Comparison of ENCODE assay signal across 8 mouse cellular contexts in genomic region chr10:62449364-62450279, GRCm38 (mm10). TPM values are rescaled to one million over a fixed set of nuclear protein-coding genes. Genes with fewer than 3 reads are reported as not detected.
DNase-seq lines count a peak whose midpoint lies in the region; ATAC-seq and TF ChIP-seq lines count a peak whose summit lies in the region.

Gene 4930507D05Rik, plus strand, starts transcription at chr10:62449489.
Gene Supv3l1, minus strand, starts transcription at chr10:62449738.

- H3K4me2 ChIP-seq in CH12.LX (ENCODE audit: insufficient read depth, low read depth, poor library complexity, severe bottlenecking) = peak within 1 kb of the TSS; percentile 85
- peak within 1 kb of the TSS; percentile 68 for H3K4me2 ChIP-seq in forebrain, embryonic 11.5 days (ENCODE audit: low read depth, low read length, severe bottlenecking)
- H3K4me2 ChIP-seq in heart, embryonic 16.5 days (ENCODE audit: low read depth, low read length) = peak within 1 kb of the TSS; percentile 83
- peak within 1 kb of the TSS; percentile 87 for H3K4me2 ChIP-seq in liver, embryonic 15.5 days
- peak within 1 kb of the TSS; percentile 73 for H3K4me2 ChIP-seq in neural tube, embryonic 12.5 days (replicated peaks)

- peak within 1 kb of the TSS; percentile 34 for H3K27ac ChIP-seq in CH12.LX (ENCODE audit: insufficient read depth, low read depth)
- H3K27ac ChIP-seq in forebrain, embryonic 11.5 days (ENCODE audit: low read depth, low read length) = peak within 1 kb of the TSS; percentile 66; the same call in 1 of the 2 replicates
- H3K27ac ChIP-seq in heart, embryonic 16.5 days (ENCODE audit: low read length) = peak within 1 kb of the TSS; percentile 77
- peak within 1 kb of the TSS; percentile 80 for H3K27ac ChIP-seq in liver, embryonic 15.5 days (replicated peaks)
- H3K27ac ChIP-seq in neural tube, embryonic 12.5 days = peak within 1 kb of the TSS; percentile 62; the same call in 1 of the 2 replicates

- TF ChIP-seq CTCF in CH12.LX (conservative IDR thresholded peaks at IDR 0.05 in 1 of 2, IDR thresholded peaks at IDR 0.05 in 1 of 2; ENCODE audit: low read depth in 2 of 2, low read length in 2 of 2) = 0 out of 4 replicates have a peak, but pooled peaks of 1 of the 2 experiments have one; percentile 23

- H3K9ac ChIP-seq in CH12.LX (ENCODE audit: insufficient read depth, low read depth) = peak within 1 kb of the TSS; percentile 86
- H3K9ac ChIP-seq in forebrain, embryonic 11.5 days (ENCODE audit: low read length) = peak within 1 kb of the TSS; percentile 82
- H3K9ac ChIP-seq in heart, embryonic 16.5 days (ENCODE audit: low read length) = peak within 1 kb of the TSS; percentile 97
- peak within 1 kb of the TSS; percentile 85 for H3K9ac ChIP-seq in liver, embryonic 15.5 days
- peak within 1 kb of the TSS; percentile 92 for H3K9ac ChIP-seq in neural tube, embryonic 12.5 days

- H3K4me3 ChIP-seq in CH12.LX (replicated peaks in 1 of 3; ENCODE audit: low read depth in 2 of 3, low read length in 2 of 3, poor library complexity in 1 of 3) = peak within 1 kb of the TSS; percentile 94 to 100 (median 94)
- H3K4me3 ChIP-seq in forebrain, embryonic 11.5 days (ENCODE audit: low read depth, low read length) = peak within 1 kb of the TSS; percentile 84
- H3K4me3 ChIP-seq in heart, embryonic 16.5 days (ENCODE audit: low read length) = peak within 1 kb of the TSS; percentile 90
- peak within 1 kb of the TSS; percentile 84 for H3K4me3 ChIP-seq in liver, embryonic 15.5 days (replicated peaks)
- peak within 1 kb of the TSS; percentile 96 for H3K4me3 ChIP-seq in neural tube, embryonic 12.5 days

- H3K79me2 ChIP-seq in CH12.LX (replicated peaks; ENCODE audit: control insufficient read depth, extremely low read depth, insufficient read depth, poor library complexity, severe bottlenecking) = peaks cover 19% of the 10 kb centered on the region

- H3K36me3 ChIP-seq in CH12.LX (replicated peaks in 1 of 2; ENCODE audit: control insufficient read depth in 1 of 2, insufficient read depth in 1 of 2, low read length in 1 of 2) = peaks cover 21 to 35% of the 10 kb centered on the region in 2 experiments
- H3K36me3 ChIP-seq in forebrain, embryonic 11.5 days (ENCODE audit: control insufficient read depth, insufficient read depth, low read length) = no peaks in the 10 kb centered on the region; the same call in 1 of the 2 replicates
- peaks cover 19% of the 10 kb centered on the region for H3K36me3 ChIP-seq in heart, embryonic 16.5 days (ENCODE audit: control insufficient read depth, insufficient read depth)
- peaks cover 34% of the 10 kb centered on the region for H3K36me3 ChIP-seq in liver, embryonic 15.5 days (replicated peaks)
- H3K36me3 ChIP-seq in neural tube, embryonic 12.5 days = peaks cover 27% of the 10 kb centered on the region

- H3K9me3 ChIP-seq in CH12.LX (replicated peaks; ENCODE audit: low read length) = no peaks in the 10 kb centered on the region
- H3K9me3 ChIP-seq in forebrain, embryonic 11.5 days (ENCODE audit: control insufficient read depth, low read length) = no peaks in the 10 kb centered on the region
- H3K9me3 ChIP-seq in heart, embryonic 16.5 days (replicated peaks; ENCODE audit: control insufficient read depth, low read length) = no peaks in the 10 kb centered on the region
- no peaks in the 10 kb centered on the region for H3K9me3 ChIP-seq in liver, embryonic 15.5 days (replicated peaks)
- H3K9me3 ChIP-seq in neural tube, embryonic 12.5 days = no peaks in the 10 kb centered on the region

- dilution Hi-C loops in CH12.LX (cut with MboI; ENCODE audit: extremely low pct_ligation_motif_present, extremely low pct_unique_long_range_greater_than_20kb, low sequenced_read_pairs) = no loop called here

- ATAC-seq in forebrain, embryonic 11.5 days (replicated peaks; ENCODE audit: low FRiP score) = peak; percentile 90
- peak; percentile 88 for ATAC-seq in heart, embryonic 16.5 days (replicated peaks; ENCODE audit: extremely low read depth, insufficient read depth, low FRiP score)
- peak; percentile 85 for ATAC-seq in liver, embryonic 15.5 days (ENCODE audit: insufficient read depth)
- peak; percentile 88 for ATAC-seq in neural tube, embryonic 12.5 days (ENCODE audit: low FRiP score, low read depth)

- H3K27me3 ChIP-seq in CH12.LX (replicated peaks) = no peaks in the 10 kb centered on the region
- H3K27me3 ChIP-seq in forebrain, embryonic 11.5 days (ENCODE audit: control insufficient read depth, insufficient read depth, low read length) = no peaks in the 10 kb centered on the region
- H3K27me3 ChIP-seq in heart, embryonic 16.5 days (ENCODE audit: control insufficient read depth, insufficient read depth, low read length) = no peaks in the 10 kb centered on the region
- no peaks in the 10 kb centered on the region for H3K27me3 ChIP-seq in liver, embryonic 15.5 days
- H3K27me3 ChIP-seq in neural tube, embryonic 12.5 days (replicated peaks) = no peaks in the 10 kb centered on the region

- H3K4me1 ChIP-seq in CH12.LX (ENCODE audit: control insufficient read depth in 1 of 2, insufficient read depth in 2 of 2) = peaks cover 5 to 26% of the 10 kb centered on the region in 2 experiments
- H3K4me1 ChIP-seq in forebrain, embryonic 11.5 days (replicated peaks; ENCODE audit: control insufficient read depth, insufficient read depth, low read length) = peaks cover 12% of the 10 kb centered on the region
- H3K4me1 ChIP-seq in heart, embryonic 16.5 days (ENCODE audit: control insufficient read depth, insufficient read depth, low read length) = peaks cover 15% of the 10 kb centered on the region
- H3K4me1 ChIP-seq in liver, embryonic 15.5 days (replicated peaks) = peaks cover 23% of the 10 kb centered on the region
- peaks cover 13% of the 10 kb centered on the region; the same call in 1 of the 2 replicates for H3K4me1 ChIP-seq in neural tube, embryonic 12.5 days

- peak; percentile 74 for TF ChIP-seq POLR2A in CH12.LX (IDR thresholded peaks at IDR 0.05; ENCODE audit: low read depth, low read length)

- in situ Hi-C loops in CH12.LX (cut with MboI; ENCODE audit: low pct_ligation_motif_present, low pct_unique_long_range_greater_than_20kb, low sequenced_read_pairs) = no loop called here

- peak; percentile 90 for DNase-seq in CH12.LX (ENCODE audit: extremely low read depth)
- DNase-seq in c-Kit-positive CD71-positive TER-119-negative erythroid progenitor cells, embryonic 14.5 days (ENCODE audit: low read depth) = peak; percentile 83
- DNase-seq in forebrain, embryonic 11.5 days (ENCODE audit: low spot score) = peak; percentile 91
- DNase-seq in kidney, postnatal 36 days = peak; percentile 87 to 96
- DNase-seq in telencephalon, adult 2 months (ENCODE audit: low read depth, low spot score) = peak; percentile 98

- TF ChIP-seq RAD21 in CH12.LX (IDR thresholded peaks at IDR 0.05; ENCODE audit: low read depth, low read length) = no peak

- WGBS in forebrain, embryonic 11.5 days = 0% methylated on average over 73 of the region's 73 CpGs
- under 1% methylated on average over 73 of the region's 73 CpGs for WGBS in heart, embryonic 16.5 days
- under 1% methylated on average over 73 of the region's 73 CpGs for WGBS in liver, embryonic 15.5 days (ENCODE audit: insufficient replicate concordance)
- WGBS in neural tube, embryonic 12.5 days = under 1% methylated on average over 73 of the region's 73 CpGs

- TF ChIP-seq EP300 in CH12.LX (IDR thresholded peaks at IDR 0.05; ENCODE audit: low read length) = no peak

TF ChIP-seq in CH12.LX, 34 proteins besides CTCF, POLR2A, EP300 and RAD21 (continues in another document):
- TF ChIP-seq HCFC1 (IDR thresholded peaks at IDR 0.05; ENCODE audit: low read depth, low read length) (peak; percentile 91), MEF2A (IDR thresholded peaks at IDR 0.05; ENCODE audit: borderline replicate concordance, low read depth, low read length) (peak; percentile 58), JUN (IDR thresholded peaks at IDR 0.05; ENCODE audit: insufficient read depth, low read depth, low read length) (no peak; the same call in 1 of the 2 replicates), RCOR1 (conservative IDR thresholded peaks at IDR 0.05; ENCODE audit: low read depth, low read length) (no peak), MAFK (IDR thresholded peaks at IDR 0.05; ENCODE audit: insufficient replicate concordance, low read length) (no peak), NRF1 (IDR thresholded peaks at IDR 0.05; ENCODE audit: low read depth, low read length) (peak; percentile 35), PAX5 (IDR thresholded peaks at IDR 0.05; ENCODE audit: low read length) (no peak), TBP (conservative IDR thresholded peaks at IDR 0.05; ENCODE audit: low read depth, low read length) (peak; percentile 78), JUND (conservative IDR thresholded peaks at IDR 0.05; ENCODE audit: low read depth, low read length) (no peak), ZC3H11A (IDR thresholded peaks at IDR 0.05; ENCODE audit: low read depth, low read length) (no peak), CHD2 (IDR thresholded peaks at IDR 0.05; ENCODE audit: low read length) (no peak), MYC (IDR thresholded peaks at IDR 0.05; ENCODE audit: low read depth, low read length) (peak; percentile 100), MAZ (IDR thresholded peaks at IDR 0.05; ENCODE audit: low read depth, low read length) (no peak), CHD1 (IDR thresholded peaks at IDR 0.05; ENCODE audit: low read depth, low read length) (no peak), BHLHE40 (IDR thresholded peaks at IDR 0.05; ENCODE audit: low read depth, low read length) (peak; percentile 91), ZMIZ1 (IDR thresholded peaks at IDR 0.05; ENCODE audit: low read depth, low read length) (peak; percentile 20; the same call in 1 of the 2 replicates)

RNA-seq across cellular contexts. Expression of gene 4930507D05Rik, which starts in this region (rescaled TPM):
- total RNA-seq in CH12.LX (2012; rRNA removed) = 0.68 and 0.97 TPM in 2 replicates
- total RNA-seq in CH12.LX (2014; rRNA removed) = 0.32 and 0.39 TPM in 2 replicates
- polyA plus RNA-seq in CH12.LX (2012; ENCODE audit: insufficient read length, low read depth) = 0.14 and 0.27 TPM in 2 replicates
- polyA plus RNA-seq in forebrain, embryonic 11.5 days (2014; fragmentation: Nextera tagmentation; extraction: Ambion mirVana) = 0.35 and 0.87 TPM in 2 replicates
- 0.35 and 0.66 TPM in 2 replicates for polyA plus RNA-seq in heart, embryonic 16.5 days (2015; fragmentation: Nextera tagmentation; extraction: Ambion mirVana)
- polyA plus RNA-seq in liver, embryonic 15.5 days (2015; fragmentation: Nextera tagmentation; extraction: Ambion mirVana) = 0.20 TPM in 1 of 2 replicates, not detected in the other
- polyA plus RNA-seq in neural tube, embryonic 12.5 days (2016; fragmentation: Nextera tagmentation; extraction: Ambion mirVana) = 0.81 and 1.5 TPM in 2 replicates

RNA-seq across cellular contexts. Expression of gene Supv3l1, which starts in this region (rescaled TPM):
- total RNA-seq in CH12.LX (2012; rRNA removed) = 41.5 and 45.7 TPM in 2 replicates
- total RNA-seq in CH12.LX (2014; rRNA removed) = 69.3 and 69.5 TPM in 2 replicates
- polyA plus RNA-seq in CH12.LX (2012; ENCODE audit: insufficient read length, low read depth) = 62.0 and 62.7 TPM in 2 replicates
- 31.2 and 33.5 TPM in 2 replicates for polyA plus RNA-seq in forebrain, embryonic 11.5 days (2014; fragmentation: Nextera tagmentation; extraction: Ambion mirVana)
- 29.2 and 29.9 TPM in 2 replicates for polyA plus RNA-seq in heart, embryonic 16.5 days (2015; fragmentation: Nextera tagmentation; extraction: Ambion mirVana)
- polyA plus RNA-seq in liver, embryonic 15.5 days (2015; fragmentation: Nextera tagmentation; extraction: Ambion mirVana) = 12.6 and 14.3 TPM in 2 replicates
- 25.0 and 27.0 TPM in 2 replicates for polyA plus RNA-seq in neural tube, embryonic 12.5 days (2016; fragmentation: Nextera tagmentation; extraction: Ambion mirVana)

Comparison
In these comparisons a context has a peak if more than half of its experiments do, and no peak if none do; other contexts are left out.
1. Peak in every context shown above with its lines: DNase-seq, ATAC-seq, H3K4me3 ChIP-seq and H3K27ac ChIP-seq.